Mouse (Mus musculus): ENCODE measurements around the gene Dtx2.

The Dtx2 gene

DNA sequence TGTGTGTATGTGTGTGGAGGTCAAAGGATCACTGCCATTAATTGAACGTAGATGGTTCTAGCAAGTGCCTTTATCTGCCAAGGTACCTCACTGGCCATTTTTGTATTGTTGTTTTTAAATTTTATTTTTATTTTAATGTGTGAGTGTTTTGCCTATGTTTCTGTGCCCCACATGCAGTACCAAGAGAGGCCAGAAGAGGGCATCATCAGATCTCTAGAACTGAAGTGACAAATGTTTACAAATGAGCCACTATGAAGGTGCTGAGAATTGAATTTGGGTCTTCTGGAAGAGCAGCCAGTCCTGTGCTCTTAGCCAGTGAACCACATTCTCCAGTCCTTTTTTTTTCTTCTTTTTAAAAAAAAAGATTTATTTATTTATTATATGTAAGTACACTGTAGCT, 25.8 kb upstream of the Dtx2 start:
- in situ Hi-C loops (cut with MboI, MseI) = loop anchor here (25.0 kb wide), 2 partner anchors 1344 to 1819 kb away; partner anchors contain the start of genes Mepce (in 1 of the 2), Ppp1r35 (in 1 of the 2), Srrt (in 1 of the 2) and Trip6 (in 1 of the 2)

DNA sequence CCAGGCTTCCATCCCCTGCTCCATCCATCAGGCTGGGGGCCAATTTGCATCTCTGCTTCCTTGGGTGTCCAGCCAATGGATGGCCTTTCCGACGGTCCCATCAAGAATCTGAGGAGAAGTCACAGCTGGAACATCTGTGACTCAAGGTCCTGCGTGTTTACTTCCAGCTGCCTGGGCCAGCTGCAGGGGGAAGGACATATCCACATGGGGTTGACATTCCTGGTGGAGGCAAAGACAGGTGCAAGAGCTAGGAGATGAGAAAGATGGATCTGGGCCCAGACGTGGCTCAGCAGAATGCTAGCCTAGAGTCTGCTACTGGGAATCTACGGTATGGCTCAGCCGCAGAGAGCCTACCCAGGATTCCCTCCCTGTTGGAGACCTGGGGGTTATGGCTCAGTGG, 24.4 kb upstream of the Dtx2 start:
- in situ Hi-C loops (cut with MboI, MseI) = loop anchor here (25.0 kb wide), 2 partner anchors 1342 to 1817 kb away; partner anchors contain the start of genes Mepce (in 1 of the 2), Ppp1r35 (in 1 of the 2), Srrt (in 1 of the 2) and Trip6 (in 1 of the 2)

DNA sequence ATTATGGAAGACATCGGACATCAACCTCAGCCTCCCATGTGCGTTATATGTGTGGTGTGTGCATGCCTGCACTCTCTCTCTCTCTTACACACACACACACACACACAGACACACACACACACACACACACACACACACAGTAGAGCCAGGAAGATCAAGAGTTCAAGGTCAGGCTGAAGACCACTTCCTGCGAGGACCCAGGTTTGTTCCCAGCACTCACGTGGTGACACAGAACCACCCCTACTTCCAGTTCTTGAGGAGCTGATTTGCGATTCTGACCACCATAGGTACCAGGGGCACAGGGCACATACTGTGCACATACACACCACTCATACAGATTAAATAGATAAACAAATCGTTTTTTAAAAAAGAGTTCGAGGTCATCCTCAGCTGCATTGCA, 22.7 kb upstream of the Dtx2 start:
- in situ Hi-C loops (cut with MboI, MseI) = loop anchor here (25.0 kb wide), 2 partner anchors 1340 to 1815 kb away; partner anchors contain the start of genes Mepce (in 1 of the 2), Ppp1r35 (in 1 of the 2), Srrt (in 1 of the 2) and Trip6 (in 1 of the 2)

DNA sequence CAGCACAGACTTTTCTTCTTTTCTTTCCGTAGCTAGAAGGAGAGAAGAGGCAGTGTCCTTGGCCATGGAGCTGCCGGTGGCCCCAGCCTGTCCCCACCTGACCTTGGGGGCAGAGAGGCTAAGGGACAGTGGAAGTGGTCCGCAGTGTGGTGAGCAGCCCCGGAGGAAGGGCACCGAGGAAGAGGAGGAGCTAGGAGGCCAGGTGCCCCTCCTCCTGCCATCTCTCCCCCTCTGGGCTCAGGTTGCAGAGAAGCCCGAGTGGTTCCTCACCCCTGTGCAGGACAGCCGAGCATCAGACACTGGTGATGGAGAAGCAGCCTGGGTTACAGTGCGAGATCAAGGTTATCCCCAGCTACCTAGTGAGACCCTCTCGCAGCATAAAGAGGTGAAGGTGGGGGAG, 20.2 kb upstream of the Dtx2 start, which contains the start of gene Ssc4d:
Gene Ssc4d, minus strand, starts transcription at position 167 of the 400 bp plus-strand sequence.
- in situ Hi-C loops (cut with MboI, MseI) = loop anchor here (25.0 kb wide), 2 partner anchors 1338 to 1813 kb away; partner anchors contain the start of genes Mepce (in 1 of the 2), Ppp1r35 (in 1 of the 2), Srrt (in 1 of the 2) and Trip6 (in 1 of the 2)

DNA sequence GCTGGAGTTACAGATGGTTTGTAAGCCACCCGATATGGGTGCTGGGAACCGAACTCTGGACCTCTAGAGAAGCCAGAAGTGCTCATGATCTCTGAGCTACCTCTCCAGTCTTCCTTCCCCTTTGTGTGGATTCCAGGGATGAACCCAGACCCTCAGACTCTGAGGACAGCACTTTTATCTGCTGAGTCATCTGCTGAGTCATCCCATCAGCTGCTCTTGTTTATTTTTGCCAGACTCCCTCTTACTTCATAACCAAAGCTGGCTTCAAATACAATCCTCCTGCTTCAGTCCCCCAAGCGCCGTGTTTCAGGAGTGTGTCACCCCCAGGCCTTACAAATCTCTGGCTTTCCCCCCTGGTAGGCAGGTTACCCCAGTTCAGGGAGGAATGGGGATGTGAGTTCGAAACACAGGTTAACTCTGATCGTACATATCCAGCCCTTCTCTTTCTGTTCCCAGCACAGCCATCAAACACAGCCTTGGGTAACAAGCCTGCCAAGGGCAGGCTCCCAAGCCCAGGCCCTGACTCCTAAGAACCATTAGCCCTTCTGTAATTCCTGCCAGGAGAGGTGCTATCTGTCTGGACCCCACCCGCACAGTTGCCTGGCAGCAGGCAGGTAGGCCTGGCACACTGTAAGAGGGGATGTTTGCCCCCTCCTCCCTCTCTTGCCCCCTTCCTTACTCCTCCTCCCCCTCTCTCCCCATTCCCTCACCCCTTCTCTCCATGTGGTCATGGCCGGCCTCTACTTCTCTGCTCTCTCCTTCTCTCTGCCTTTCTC, 18.5 kb upstream of the Dtx2 start:
- in situ Hi-C loops (cut with MboI, MseI) = loop anchor here in 1 of 2 experiments (5.0 kb wide), 1 partner anchor 86 kb away; no protein-coding TSS in a partner anchor

DNA sequence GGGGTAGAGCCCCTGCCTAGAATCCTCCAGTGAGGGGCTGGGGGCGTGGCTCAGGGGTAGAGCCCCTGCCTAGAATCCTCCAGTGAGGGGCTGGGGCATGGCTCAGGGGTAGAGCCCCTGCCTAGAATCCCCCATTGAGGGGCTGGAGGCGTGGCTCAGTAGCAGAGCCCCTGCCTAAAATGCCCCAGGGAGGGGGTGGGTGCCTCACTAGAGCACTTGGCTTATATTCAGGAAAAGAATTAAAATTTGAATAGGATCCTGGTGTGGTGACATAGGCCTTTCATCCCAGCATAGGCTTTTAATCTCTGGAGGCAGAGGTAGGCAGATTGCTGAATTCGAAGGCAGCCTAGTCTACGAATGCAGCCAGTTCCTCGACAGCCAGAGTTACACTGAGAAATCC, 15.2 kb upstream of the Dtx2 start:
- in situ Hi-C loops (cut with MboI, MseI) = loop anchor here in 1 of 2 experiments (5.0 kb wide), 1 partner anchor 83 kb away; no protein-coding TSS in a partner anchor

DNA sequence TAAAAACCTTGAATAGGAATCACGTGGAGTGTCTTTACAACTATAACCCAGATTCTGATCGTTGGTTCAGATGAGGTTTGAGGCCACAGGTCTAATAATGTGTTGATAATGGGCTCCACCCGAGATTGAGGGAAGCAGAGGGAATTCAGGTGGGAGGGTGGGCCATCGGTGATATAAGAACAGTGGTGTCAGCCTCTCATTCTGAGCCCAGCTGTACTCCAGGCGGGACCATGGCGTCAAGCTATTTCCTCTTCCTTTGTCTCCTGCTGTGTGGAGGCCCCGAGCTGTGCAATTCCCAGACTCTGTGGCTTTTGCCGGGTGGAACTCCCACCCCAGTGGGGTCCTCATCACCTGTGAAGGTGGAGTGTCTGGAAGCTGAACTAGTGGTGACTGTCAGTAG, 14.7 kb upstream of the Dtx2 start, which contains the start of gene Zp3:
Gene Zp3, plus strand, starts transcription at position 196 of the 400 bp plus-strand sequence.
- in situ Hi-C loops (cut with MboI, MseI) = loop anchor here in 1 of 2 experiments (5.0 kb wide), 1 partner anchor 82 kb away; no protein-coding TSS in a partner anchor

DNA sequence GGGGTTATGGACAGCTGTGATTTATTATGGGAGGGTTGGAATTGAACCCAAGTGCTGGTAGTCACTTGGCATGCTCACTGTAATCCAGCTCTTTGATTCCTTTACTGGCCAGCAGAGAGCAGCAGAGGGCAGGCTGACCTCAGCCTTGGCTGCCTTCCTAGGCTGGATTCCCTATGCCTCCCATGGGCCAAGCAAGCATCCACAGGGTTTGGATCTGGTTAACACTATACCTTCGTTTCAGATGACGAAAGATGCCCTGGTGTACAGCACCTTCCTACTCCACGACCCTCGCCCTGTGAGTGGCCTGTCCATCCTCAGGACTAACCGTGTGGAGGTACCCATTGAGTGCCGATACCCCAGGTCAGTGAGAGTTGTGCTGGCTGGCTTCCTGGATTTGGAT, 12.2 kb upstream of the Dtx2 start:
- in situ Hi-C loops (cut with MboI, MseI) = no loop called here

DNA sequence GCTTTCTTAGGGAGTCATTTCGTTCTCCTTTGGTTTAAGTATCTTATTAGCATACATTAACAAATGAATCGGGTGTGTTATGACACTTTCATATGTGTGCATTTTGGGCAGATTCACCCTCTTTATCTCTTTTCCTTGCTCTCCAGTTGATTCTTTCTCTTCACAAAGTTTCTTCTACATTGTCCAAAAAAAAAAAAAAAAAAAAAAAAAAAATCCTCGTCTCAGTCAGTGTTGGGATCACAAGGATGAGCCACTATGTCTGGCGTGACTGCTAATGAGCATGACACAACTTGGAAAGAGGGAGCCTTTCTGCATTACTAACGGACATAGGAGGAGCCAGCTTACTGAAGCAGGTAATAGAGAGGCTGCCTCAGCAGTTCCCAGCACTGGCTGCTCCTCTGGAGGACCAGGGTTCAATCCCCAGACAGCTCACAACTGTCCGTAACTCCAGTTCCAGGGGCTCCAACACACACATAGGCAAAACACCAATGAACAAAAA, 10.0 kb upstream of the Dtx2 start:
- in situ Hi-C loops (cut with MboI, MseI) = no loop called here

DNA sequence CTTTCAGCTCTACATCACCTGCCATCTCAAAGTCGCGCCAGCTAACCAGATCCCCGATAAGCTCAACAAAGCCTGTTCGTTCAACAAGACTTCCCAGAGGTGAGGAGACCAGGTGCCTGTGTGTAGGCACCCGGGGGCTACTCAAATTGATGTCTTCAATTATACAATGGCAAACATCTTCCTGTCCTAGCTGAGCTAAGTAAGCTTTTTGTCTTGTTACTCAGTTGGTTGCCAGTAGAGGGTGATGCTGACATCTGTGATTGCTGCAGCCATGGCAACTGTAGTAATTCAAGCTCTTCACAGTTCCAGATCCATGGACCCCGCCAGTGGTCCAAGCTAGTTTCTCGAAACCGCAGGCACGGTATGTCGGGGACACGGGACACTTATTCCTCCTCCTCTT, 7.4 kb upstream of the Dtx2 start:
- in situ Hi-C loops (cut with MboI, MseI) = no loop called here

DNA sequence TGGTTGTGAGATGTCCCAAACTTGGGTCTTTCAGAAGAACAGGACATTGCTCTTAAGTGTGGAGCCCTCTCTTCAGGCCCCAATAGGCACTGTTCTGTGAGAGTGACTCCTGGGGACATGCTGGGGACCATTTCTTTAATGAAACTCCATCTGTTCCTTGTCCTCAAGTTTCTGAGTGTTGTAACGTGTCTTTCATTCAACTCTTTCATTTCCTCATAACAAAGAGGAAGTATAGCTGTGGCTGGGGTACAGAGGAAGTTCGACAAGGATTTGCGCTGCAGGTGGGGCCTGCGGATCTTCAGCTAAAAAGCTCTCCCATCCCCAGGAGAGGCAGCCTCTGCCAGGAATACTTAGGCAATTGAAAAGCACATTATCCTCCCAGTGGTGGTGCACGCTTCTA, 4.0 kb upstream of the Dtx2 start:
- in situ Hi-C loops (cut with MboI, MseI) = no loop called here

DNA sequence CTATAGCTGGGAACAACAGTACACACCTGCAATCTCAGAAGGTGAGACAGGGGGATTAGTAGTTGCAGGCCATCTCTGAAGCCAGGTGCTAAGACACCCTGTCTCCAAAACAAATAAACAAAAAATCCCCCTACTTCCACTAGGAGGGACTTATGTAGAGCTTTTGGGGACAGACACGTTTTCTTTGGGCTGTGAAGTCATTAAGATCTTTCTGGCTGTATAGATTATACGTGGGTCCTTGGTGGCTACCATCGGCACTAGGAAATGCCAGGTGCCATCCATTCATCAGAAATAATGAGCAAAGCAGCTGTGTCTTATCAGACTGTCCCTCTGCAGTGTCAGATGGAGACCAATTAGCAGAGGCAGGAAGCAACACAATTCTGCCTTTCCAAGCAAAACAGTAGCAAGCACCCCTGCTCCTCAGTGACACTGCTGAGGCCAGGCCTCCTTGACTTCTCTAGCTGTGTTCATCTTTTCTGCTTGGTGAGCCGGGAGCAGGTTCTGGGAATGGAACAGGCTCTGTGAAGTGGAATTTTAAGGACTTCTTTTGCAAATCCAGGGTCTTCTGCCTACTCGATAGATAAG, 1.1 kb upstream of the Dtx2 start:
- in situ Hi-C loops (cut with MboI, MseI) = no loop called here

DNA sequence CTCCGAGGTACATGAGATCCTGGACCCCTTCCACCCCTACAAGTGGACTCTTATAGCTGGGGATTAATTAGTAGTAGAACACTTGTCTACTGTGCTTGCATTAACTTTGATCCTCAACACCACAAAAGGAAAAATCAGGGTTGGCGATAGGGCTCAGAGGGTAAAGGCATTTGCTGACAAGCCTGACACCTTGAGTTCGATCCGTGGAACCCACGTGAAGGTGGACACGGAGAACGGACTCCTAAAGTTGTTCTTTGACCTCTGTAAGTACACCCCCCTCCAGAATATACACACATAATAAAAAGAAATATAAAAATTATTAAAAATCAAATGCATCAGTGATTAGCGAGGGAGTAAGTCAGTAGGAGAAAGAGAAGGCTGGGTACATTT, 270 bp upstream of the Dtx2 start:
- in situ Hi-C loops (cut with MboI, MseI) = no loop called here

DNA sequence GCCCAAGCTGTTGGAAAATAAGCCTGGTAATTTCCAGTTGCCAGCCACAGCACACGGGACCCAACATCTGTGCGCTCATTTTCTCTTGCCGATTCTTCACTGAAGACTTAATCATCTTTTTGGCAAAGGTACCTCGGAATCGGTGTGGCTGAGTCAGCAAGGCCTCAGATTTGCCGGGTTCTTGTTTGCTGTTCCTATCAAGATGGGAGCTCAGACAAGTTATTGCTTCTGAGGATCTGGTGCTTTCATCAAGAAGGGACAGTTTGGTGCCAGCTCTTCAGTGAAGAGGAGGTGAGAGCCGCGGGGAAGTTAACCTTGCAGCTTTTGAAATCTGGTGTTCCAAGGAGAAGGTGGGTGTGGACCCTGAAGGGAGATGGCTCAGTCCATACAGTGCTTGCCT, 1.6 kb downstream of the Dtx2 start:
- in situ Hi-C loops (cut with MboI, MseI) = no loop called here

DNA sequence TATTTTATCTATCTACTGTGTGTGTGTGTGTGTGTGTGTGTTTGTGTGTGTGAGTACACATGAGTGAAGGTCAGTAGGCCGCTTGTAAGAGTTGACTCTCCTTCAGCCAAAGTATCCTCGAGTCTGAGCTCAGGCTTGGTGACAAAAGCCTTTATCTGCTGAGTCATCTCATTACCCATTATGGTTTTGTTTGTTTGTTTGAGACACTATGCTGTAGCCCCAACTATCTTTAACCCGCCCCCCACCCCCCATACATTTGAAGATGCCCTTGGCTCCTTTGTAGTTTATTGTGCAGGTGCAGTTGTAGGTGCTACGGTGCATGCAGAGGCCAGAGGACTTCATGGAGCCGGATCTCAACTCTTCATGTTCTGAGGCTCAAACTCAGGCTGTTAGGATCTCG, 6.6 kb downstream of the Dtx2 start:
- in situ Hi-C loops (cut with MboI, MseI) = no loop called here

DNA sequence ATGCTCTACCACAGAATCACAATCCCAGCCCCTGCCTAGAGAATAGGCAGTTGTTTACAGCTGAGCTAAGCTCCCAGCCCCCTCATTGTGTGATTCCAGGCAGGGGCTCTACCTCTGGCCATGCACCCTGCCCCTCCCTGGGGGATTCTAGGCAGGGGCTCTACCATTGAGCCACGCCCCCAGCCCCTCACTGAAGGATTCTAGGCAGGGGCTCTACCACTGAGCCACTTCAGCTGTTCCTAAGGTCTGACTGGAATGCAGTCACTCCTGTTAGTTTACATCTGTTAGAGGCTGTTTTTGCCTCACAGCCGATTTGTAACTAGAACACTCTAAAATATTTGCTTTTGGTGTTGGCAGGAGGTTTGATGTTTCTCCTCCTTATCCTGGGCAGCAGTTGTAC, 7.7 kb downstream of the Dtx2 start:
- in situ Hi-C loops (cut with MboI, MseI) = no loop called here

DNA sequence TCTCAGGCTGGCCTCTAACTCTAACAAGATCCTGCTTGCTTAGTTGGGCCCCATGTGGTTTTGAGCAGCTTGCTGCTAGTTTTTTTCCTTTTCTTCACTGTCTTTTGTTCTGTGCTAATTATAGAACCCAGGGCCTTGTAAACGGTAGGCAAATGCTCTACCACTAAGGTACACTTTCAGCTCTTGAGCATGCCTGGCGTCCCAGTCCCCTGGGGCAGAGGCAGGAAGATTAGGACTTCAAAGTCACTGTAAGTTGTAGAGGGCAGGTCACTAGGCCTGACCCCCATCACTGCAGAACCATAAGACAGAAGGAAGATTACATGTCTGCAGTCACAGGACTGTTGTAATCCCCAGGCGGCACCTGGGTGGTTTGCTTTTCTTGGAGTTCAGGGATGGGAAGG, 8.2 kb downstream of the Dtx2 start:
- in situ Hi-C loops (cut with MboI, MseI) = no loop called here

DNA sequence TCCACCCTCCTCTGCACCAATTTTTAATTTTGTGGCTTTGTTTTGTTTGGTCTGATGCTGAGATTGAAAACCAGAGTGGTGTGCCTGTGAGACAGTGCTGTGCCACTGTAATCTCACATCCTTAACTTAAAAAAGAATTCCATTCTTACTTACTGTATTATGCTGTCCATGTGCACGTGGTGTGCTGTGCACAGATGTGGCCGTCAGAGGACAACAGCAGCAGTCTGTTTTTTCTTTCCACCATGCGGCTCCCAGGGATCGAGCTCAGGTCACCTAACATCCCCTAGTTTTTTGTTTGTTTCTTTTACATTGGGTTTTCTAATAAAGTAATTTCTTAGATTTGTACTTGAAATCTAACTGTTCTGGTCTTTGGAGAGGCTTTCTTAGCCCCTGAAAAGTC, 9.9 kb downstream of the Dtx2 start:
- in situ Hi-C loops (cut with MboI, MseI) = no loop called here

DNA sequence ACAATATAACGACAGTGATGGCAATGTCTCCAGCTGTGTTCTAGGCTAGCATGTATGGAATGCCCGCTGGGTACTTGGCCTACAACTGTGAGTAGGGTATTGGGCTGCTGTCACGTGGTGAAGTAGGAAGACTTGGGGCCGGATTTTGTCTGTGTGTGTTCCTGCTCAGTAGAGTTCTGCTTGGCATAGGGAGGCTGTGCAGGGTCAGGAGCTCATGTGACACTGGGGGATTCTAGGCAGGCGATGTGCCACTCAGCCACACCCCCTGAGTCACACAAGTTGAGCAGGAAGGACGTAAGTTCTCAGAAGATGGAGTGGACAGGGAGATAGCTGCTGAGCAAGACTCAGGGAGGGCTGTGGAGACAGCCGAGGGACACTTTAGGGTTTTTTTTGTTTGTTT, 13.1 kb downstream of the Dtx2 start:
- in situ Hi-C loops (cut with MboI, MseI) = no loop called here

DNA sequence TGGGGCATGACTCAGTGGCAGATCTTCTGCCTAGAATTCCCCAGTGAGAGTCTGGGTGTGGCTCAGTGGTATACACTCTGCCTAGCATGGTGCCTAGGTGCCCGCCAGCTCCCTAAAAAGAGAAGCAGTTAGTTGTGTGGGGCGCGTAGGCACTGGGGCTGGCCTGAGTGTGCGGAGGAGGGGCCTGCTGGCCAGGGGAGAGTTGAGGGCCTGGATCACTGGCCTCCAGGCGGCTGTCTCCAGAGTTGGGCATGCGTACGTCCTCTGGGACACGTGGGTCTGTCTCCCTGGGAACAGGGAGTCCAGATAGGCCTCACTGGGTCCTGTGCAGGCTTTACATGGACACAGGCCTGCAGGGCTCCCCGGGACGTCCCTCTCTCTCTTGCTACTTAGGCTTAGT, 20.3 kb downstream of the Dtx2 start:
- in situ Hi-C loops (cut with MboI, MseI) = no loop called here

DNA sequence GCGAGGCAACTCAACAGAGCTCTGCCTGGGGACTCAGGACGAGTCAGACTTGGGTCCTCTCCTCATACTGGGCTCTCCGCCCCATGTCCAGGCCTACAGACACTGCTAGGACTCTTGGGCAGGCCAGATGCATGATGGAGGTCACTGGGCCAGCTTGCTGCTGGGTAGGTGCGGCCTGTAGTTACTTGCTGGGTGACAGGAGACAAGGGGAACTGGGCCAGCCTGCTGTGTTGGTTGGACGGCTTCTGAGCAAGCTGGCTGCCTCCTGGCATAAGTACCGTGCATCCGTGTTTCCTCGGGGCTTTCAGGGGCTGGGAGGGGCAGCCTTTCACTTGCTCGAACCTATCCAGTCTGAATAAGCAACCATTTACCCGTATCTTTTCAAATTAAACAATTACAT, 21.0 kb downstream of the Dtx2 start:
- in situ Hi-C loops (cut with MboI, MseI) = no loop called here

All from T-helper 17 cell (primary cell).